Mouse (Mus musculus) liver, embryonic 13.5 days (tissue): ENCODE measurements at regions not wholly inside any gene's neighbourhood (a gene's known extent, or its start where the extent isn't known, plus 50 kb on each side); places are given as distances from the start of the nearest gene placed in this dataset.
A peak's percentile ranks its signal among the peaks of the same experiment; 100 is the strongest.

Experiments used
- ATAC-seq: fragments of 200-750 bp; cut with Nextera tagmentation; 2 replicates; pipeline ENCODE4 v1.8.0; 2017; ENCODE audit warnings: low read depth, mild to moderate bottlenecking, moderate number of reproducible peaks, moderate library complexity
- DNase-seq: peaks from one replicate; pipeline ENCODE4 v3.0.0; 2022
- H3K27ac ChIP-seq: fragments of 300-500 bp; sonication (generic); 2 replicates; pipeline ENCODE4 v1.5.1; 2015; ENCODE audit warnings: moderate library complexity, mild to moderate bottlenecking, inconsistent platforms
- H3K27me3 ChIP-seq: fragments of 300-500 bp; sonication (generic); 2 replicates; pipeline ENCODE4 v1.6.1; 2015; ENCODE audit warnings: mild to moderate bottlenecking, inconsistent platforms
- H3K36me3 ChIP-seq: fragments of 300-500 bp; sonication (generic); 2 replicates; pipeline ENCODE4 v1.6.1; 2015; ENCODE audit warnings: mild to moderate bottlenecking, inconsistent platforms
- H3K4me1 ChIP-seq: fragments of 300-500 bp; sonication (generic); replicated peaks from 2 replicates; pipeline ENCODE4 v1.6.1; 2015; ENCODE audit warnings: inconsistent platforms
- H3K4me2 ChIP-seq: fragments of 300-500 bp; sonication (generic); 2 replicates; pipeline ENCODE4 v1.6.1; 2015; ENCODE audit warnings: inconsistent platforms, mild to moderate bottlenecking, moderate library complexity
- H3K4me3 ChIP-seq: fragments of 300-500 bp; sonication (generic); replicated peaks from 2 replicates; pipeline ENCODE4 v1.5.1; 2015; ENCODE audit warnings: mild to moderate bottlenecking, inconsistent platforms
- H3K9ac ChIP-seq: fragments of 300-500 bp; sonication (generic); 2 replicates; pipeline ENCODE4 v1.6.1; 2015; ENCODE audit warnings: mild to moderate bottlenecking, inconsistent platforms
- H3K9me3 ChIP-seq: fragments of 300-500 bp; sonication (generic); replicated peaks from 2 replicates; pipeline ENCODE4 v1.6.1; 2016; ENCODE audit warnings: inconsistent platforms
- WGBS: fragments of 180-500 bp; shearing (Covaris S2); methylation state at CpG from one replicate; pipeline ENCODE4 v1.1.7; 2015; ENCODE audit not compliant: insufficient replicate concordance; 5-methylcytosine and 5-hydroxymethylcytosine counted together

DNA sequence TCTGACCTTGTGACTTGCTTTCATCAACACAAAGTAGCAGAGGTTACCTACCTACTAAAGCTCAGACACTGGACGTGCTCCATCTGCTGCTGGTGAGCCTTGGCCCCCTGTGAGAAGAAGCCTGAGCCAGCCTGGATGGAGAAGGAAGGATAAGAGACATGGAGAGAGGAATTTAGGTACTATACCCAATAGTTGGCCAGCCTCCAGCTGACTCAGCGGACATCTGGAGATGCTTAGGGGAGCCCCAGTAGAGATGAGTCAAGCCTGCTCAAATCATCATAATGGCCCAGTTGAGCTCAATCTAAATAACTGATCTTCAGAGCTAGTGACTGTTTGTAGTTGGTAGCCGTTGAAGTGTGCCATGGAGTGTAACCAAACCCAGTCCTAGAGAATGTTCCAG, 53.7 kb upstream of the Ripply2 start:
- 55% methylated on average over 3 of the region's 3 CpGs for WGBS
- Histone ChIP-seq H3K27me3 (no peaks in the 10 kb centered on the region), H3K4me3 (no peak overlapping the region), H3K9me3 (no peaks in the 10 kb centered on the region), H3K4me1 (no peaks in the 10 kb centered on the region), H3K27ac (no peak overlapping the region), H3K4me2 (no peak overlapping the region), H3K9ac (no peak overlapping the region), H3K36me3 (no peaks in the 10 kb centered on the region)
- DNase-seq = no peak
- ATAC-seq = no peak

DNA sequence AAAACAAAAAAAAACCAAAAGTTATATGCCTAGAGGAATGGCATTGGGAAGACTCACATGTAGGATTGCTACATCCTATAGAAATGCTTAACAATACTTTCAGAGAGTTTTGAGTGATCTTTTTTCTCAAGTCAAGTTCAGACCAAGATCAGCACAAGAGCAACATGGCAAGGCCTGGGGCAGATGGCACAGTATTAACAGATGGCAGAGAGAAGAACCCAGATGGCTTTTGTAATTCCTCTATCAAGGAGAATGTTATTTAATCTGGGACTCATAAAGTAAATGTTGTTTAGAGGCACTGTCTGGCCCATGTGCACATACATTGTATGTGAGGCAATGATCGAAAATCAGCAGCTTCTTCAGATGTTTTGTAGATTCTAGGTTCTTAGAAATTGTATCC, 58.3 kb upstream of the Ripply2 start:
- no peak for ATAC-seq
- Histone ChIP-seq H3K27ac (no peak overlapping the region), H3K36me3 (no peaks in the 10 kb centered on the region), H3K9me3 (no peaks in the 10 kb centered on the region), H3K4me3 (no peak overlapping the region), H3K9ac (no peak overlapping the region), H3K27me3 (no peaks in the 10 kb centered on the region), H3K4me2 (no peak overlapping the region), H3K4me1 (no peaks in the 10 kb centered on the region)
- 49% methylated on average over 1 of the region's 1 CpGs for WGBS
- DNase-seq = no peak

DNA sequence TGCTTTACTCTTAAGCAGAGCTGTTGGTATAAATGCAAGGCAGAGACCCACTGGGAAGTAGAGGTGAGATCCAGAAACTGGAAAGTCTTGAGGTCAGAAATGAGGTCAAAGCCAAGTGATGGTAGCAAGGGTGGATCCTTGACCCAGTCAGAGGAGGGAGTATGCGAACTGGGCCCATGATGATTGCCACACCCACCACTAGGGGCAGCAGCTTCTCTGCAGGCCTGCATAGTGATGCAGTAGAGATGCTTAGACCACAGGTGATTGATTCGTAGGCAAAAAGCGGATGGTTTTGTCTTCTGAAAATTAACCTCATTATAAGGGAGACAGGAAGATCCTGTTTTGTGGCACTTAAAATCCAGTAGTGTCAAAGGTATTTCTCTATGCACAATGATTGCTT, 59.6 kb upstream of the Ripply2 start:
- Histone ChIP-seq H3K27ac (no peak overlapping the region), H3K36me3 (no peaks in the 10 kb centered on the region), H3K4me1 (no peaks in the 10 kb centered on the region), H3K9me3 (no peaks in the 10 kb centered on the region), H3K27me3 (no peaks in the 10 kb centered on the region), H3K9ac (no peak overlapping the region), H3K4me3 (no peak overlapping the region), H3K4me2 (no peak overlapping the region)
- WGBS = 64% methylated on average over 3 of the region's 3 CpGs
- ATAC-seq = no peak
- DNase-seq = no peak

DNA sequence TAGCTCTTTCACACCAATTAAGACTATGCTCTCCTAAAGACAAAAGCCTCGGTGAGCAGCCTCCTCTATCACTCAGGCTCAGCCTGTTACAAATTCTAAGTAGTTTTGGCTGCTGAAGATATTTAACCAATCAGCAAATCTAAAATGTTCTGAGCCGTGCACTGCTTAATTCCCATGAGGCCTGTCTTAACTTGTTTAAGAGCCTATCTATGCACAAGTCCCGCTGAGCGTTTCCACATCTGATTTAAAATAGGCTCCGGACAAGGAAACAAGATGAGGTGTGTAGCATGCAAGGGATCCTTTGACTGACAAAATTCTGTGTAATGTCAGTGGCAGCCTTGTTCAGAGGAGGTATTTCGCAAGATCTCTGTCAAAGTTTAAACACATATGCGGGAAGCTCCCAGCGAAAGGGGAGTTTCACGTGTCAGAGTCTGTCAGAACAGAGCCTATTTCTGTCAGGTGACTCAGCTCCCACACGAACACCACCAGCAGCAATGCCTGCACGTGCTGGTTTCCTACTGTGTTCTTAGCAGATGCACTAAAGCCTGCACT, 63.3 kb upstream of the Ripply2 start:
- no peaks in the 10 kb centered on the region for H3K36me3 ChIP-seq
- no peak overlapping the region for H3K4me2 ChIP-seq
- H3K9me3 ChIP-seq = no peaks in the 10 kb centered on the region
- H3K27ac ChIP-seq = no peak overlapping the region
- no peak overlapping the region for H3K9ac ChIP-seq
- DNase-seq (no peak), ATAC-seq (peak; percentile 70)
- no peak overlapping the region for H3K4me3 ChIP-seq
- H3K27me3 ChIP-seq = no peaks in the 10 kb centered on the region
- WGBS = 49% methylated on average over 11 of the region's 11 CpGs
- H3K4me1 ChIP-seq = no peaks in the 10 kb centered on the region

DNA sequence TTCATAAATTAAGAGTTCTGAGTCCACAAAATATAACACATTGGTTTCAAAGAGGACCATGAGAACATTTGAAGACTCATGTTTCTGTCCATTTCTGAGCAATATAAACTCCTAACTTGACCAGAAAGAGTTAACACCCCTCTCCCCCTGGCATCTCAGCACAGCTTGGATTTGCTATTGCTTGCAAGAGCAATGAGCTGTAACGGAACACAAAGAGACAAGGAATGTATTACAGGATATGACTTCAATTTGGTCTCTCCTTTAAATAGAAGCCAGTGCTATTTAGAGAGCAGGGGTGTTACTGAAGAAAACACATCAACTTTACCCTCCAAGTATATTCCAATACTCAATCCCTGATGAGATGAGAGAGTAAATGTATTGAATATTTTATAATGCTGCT, 65.5 kb upstream of the Ripply2 start:
- no peaks in the 10 kb centered on the region for H3K36me3 ChIP-seq
- H3K27ac ChIP-seq = no peak overlapping the region
- DNase-seq (no peak), ATAC-seq (no peak)
- H3K4me3 ChIP-seq = no peak overlapping the region
- H3K9ac ChIP-seq = no peak overlapping the region
- 12% methylated on average over 1 of the region's 1 CpGs for WGBS
- no peak overlapping the region for H3K4me2 ChIP-seq
- H3K4me1 ChIP-seq = no peaks in the 10 kb centered on the region
- H3K9me3 ChIP-seq = no peaks in the 10 kb centered on the region
- no peaks in the 10 kb centered on the region for H3K27me3 ChIP-seq

DNA sequence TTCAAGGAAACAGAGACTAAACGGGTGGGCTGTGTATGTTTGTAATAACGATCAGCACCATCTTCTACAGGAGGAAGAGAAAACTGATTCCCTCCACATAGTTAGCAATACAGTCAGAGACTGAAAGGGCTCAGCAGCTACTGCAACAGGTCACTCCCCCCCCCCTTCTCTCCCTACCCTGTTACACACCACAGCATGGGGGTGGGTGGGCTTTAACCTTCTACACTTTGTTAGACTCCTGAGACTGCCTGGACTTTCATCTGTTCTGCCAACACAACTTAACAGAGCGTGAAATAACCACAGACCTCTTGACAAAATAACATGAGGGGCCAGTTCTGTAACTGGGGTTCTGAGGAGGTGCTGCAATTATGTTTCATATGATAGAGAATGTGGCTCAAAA, 50.7 kb upstream of the Snap91 start:
- H3K4me3 ChIP-seq = no peak overlapping the region
- H3K4me1 ChIP-seq = no peaks in the 10 kb centered on the region
- no peak for ATAC-seq
- 72% methylated on average over 3 of the region's 3 CpGs for WGBS
- no peaks in the 10 kb centered on the region for H3K36me3 ChIP-seq
- no peak for DNase-seq
- no peak overlapping the region for H3K9ac ChIP-seq
- H3K9me3 ChIP-seq = no peaks in the 10 kb centered on the region
- H3K27me3 ChIP-seq = no peaks in the 10 kb centered on the region
- no peak overlapping the region for H3K4me2 ChIP-seq
- no peak overlapping the region for H3K27ac ChIP-seq
